Mouse (Mus musculus) B cell, adult 2 months (primary cell): ENCODE data around the gene Plcl2.
"Not testable (repeated sequence)": the region's sequence is repeated elsewhere in the genome, so short reads cannot be mapped to it uniquely, and the experiment has no call there.

Experiments
- DNase-seq, 2 experiments: peaks; one replicate each; pipeline ENCODE4 v3.0.0; 2022

The Plcl2 gene

DNA sequence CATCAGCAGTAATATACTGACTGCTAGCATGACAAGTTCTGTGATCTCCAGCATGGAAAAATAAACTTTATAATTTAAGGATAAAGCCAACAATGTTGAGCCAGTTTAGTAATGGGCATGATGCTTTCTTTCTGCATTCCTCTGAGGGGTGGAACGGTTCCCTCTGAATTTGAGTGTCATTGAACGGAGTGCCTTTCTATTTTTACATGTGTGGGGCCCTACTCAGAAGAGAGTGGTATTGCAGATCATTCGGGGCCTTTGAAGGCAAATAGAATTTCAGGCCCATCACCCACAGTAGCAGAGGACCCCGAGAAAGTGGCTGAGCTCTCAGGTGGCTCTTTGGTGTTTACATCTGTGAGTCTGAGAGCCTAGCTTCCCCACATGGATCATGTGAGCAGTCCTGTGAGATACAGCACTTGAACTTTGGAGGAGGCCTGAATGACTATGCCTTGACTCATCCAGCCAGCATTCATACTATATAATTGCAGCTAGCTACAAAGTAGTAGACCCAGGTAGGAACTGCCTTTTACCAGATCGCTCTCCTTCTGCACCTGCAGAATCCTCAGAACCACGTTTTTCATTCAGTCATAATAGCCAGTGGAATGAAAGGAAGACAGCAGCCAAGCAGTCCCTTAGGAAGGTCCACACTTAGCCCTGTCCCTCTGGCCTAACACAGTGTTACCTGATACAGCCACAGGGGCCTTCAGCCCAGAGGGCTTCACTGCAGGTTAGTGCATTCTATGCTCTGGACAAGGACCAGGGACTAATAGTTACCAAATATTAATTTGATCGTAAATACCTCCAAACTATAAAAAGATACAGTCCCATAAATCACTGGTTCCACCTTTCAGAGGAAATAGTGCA lies 125.0 kb downstream of the Plcl2 start:
- no peak for DNase-seq

DNA sequence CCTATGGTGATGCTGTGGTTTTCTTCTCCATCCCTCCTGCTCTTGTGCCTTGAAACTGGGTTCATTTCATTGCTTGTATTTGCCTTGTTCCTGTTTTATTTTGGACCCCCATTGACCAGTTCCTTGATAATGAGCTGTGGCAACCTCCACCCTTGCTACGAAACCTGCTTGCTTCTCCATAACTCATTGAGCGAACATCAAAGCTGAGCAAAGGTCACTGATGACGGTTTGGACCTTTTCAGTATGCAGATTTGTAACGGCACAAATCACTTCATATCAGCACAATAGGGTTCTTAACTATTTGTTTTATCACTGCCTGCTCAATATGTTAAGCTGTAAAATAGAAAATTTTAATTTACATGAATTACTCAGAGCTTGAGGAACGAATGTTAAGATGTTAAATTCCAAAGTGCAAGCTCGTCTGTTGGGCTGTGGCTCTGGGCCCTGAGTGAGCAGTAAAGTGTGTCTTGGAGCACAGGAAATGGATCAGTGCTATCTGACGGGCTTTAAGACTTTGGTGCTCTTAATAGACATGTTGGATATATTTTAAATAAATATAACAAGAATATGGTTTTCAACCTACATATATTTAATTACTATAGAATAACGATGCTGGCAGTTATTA lies 126.9 kb downstream of the Plcl2 start:
- no peak for DNase-seq

DNA sequence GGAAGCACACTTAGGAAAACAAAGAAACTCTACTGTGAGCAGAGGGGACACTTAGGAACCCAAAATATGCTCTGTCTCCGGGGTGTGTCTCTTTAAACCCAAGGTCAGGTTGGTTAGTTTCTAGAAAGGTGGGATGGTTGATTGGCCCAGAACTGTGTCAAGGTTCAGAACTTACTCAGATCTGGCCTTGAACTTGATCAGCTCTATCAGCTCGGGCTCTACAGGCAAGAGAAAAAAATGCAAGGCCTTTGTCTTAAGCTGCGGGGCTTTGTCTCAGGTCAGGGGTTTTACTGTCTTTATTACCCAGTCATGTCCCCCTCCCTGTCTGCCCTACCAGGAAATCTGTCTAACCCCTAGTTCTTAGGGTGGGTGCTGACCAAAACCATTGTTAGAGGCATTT lies 129.6 kb downstream of the Plcl2 start:
- DNase-seq, result no peak

DNA sequence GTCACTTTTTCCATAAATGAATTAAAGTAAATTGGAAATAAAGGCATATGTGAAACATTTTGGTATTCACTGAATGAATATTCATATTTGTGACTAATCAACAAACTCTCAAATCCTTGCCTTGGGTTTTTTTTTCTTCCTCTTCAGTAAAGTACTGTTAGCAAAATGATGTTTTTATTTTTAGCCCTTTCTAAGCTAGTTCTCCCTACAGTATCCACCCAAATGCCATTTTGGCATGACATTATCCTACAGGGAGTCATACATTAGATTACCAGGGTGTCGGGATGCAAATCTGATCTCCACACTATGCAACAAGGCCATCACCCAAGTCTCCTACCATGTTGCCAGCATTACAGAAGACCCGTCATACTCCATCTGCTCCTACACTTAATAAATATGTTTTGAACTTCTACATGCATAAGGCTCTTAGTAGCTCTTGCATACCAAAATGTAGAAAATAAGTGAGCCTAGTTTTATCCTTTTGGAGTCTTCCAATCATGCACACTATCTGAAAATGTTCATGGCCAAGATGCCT lies 131.9 kb downstream of the Plcl2 start:
- DNase-seq, result no peak

DNA sequence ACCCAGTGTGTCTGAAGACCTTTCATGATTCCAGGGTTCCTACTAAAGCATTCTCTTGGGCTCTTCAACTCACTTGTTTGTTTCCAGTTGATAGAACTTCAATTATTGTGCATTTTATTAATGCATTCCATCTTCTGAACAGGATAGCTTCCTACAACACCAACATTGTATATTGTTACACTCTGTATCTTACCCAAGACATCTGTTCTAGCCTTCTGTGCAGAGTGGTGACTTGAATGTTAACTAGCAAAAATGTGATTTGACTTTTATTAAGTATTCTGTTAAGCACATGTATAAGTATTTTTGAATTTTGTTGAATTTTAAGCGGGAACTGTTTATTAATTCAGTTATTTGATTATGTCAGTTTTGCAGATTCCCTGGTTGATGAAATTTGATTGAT lies 132.7 kb downstream of the Plcl2 start:
- DNase-seq, result no peak

DNA sequence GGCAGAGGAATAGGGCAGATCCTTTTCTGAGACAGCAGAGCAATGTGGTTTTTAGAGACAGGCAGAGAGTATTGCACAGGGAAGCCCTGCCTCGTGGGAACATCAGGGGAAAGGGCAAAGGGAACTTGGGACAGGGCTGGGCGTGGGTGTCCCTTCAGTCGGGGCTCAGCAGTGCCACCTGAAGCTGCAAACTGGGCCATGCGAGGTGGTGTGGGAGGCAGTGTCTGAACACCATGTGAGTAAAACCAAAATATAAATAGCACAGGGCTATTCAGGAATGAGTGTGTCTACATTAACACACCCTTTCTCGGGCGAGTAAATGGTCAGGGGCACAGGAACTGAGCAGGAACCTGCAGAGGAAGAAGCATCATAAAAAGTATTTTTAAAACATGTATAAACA lies 134.2 kb downstream of the Plcl2 start:
- DNase-seq, result no peak

DNA sequence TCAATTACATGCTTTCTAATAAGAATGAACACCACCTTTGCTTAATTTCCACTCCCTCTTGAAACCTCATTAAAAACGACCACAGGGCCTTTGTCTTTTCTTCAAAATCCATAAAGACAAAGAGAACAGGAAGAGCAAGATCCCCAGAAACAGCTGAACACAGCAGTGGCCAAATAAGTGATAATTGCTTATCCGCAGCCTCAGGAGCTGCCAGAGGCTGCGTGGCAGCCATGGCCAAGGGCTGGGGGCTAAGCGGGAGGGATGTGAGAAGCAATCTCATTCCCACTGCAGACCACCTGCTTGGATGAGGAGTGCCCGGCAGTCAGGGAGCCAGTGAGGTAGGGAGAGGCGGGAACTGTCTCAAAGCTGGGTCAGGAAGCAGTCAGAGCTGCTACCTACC lies 134.8 kb downstream of the Plcl2 start:
- no peak for DNase-seq

DNA sequence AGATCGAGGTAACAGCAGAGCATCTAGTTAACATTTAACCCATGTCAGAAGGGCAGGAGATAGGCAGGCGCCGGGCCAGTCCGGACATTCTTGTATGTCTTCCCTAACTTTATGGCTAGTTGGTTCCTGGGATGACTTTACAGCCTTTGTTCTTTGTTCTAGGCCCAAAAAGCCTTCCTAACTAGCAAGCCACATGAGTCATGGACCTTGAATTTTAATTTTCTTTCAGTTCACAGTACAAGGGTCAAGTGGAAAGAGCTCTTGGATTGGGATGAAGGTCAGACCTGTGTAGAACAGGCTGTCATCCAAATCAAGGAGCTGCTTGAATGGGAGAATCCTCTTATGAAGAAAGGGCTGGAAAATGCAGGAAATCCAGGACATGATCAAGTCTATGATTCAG lies 138.9 kb downstream of the Plcl2 start:
- not testable (repeated sequence) for DNase-seq

DNA sequence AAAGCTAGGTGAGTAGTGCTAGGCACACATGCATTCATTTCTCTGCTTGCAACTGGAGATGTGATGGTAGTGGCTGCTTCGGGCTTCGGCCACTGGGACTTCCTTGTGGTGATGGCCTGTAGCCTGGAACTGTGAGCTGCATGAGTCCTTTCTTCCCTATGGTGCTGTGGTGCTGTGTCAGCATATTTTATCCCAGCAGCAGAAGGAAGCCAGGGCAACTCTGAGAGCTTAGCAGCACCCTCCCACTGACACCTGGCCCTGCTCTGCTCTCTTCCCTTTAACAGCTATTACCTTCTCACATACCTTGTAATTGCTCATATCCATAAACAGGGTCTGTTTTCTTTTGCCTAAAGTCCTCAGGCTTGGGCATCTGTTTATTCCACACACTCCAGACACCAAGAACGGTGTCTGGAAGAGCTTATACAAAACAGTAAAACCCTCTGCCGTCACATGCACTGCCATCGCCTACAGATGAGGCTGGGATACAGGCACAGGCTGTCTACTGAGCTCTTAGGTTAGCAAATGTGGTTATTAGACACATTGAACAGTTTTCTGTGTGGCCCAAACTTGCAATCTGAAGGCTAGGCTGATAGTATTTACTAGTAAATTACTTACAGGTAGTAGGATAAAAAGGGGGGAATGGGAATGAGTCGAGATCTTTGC lies 139.7 kb downstream of the Plcl2 start:
- DNase-seq, result no peak

DNA sequence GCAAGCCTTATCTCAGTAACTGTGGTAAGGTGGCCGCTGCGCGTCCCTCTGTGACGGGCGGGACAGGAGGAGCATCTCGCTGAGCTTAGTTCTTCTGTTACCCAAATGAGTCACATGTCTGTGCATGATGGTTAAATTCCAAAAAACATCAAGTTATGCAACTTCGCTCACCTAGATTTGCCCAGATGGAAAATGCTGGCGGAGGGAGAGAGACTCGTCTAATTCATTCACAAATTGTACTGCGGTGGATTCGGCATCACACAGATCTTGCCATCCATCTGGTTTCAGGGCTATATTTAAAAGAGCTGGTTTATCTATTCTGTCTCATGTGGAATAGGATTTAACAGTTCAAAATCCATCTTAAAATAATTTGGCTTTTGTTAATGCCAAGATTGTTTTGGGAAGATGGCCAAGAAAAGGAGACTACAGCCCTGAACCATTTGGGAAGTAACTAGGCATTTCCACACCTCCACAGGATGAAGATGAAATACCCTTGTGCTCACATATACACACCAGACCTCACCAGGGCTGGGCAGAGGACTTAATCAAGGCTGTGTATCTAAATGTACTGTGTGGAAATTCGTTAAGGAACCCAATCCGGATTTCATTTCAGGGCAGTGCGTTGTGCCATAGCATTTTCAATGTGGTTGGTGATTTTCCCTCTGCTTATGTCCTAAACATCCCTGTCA lies 141.5 kb downstream of the Plcl2 start:
- DNase-seq, result no peak

DNA sequence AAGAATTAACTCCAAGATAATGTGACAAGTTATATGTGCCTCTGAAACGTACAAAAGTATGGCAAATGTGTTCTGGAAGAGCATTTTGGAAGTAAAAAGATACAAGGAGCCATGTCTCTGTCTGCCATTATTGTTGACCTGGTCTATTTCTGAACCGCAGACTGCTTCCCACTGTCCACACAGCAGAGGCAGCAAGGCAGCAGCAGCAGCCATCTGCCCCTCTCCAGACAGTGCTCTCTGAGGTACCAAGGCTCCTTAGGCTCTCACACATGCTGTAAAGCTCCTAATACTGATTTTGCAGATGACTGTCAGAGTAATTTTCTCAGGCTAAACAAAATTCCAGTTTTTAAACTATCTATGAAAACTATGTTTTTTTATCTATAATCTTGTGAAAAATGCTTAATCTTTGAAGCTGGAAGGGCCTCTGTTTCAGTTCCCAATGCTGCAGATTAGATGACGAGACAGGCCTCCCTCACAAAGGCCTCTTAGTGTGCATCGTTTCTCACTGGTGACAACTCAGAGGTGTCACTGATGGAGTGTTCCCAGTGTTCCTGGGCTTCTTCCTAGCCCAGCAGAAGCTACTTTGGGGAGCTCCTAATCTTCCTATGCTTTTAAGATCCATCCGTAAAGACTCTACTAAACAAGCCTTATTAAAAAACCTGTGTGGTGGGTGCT lies 145.7 kb downstream of the Plcl2 start:
- no peak for DNase-seq

DNA sequence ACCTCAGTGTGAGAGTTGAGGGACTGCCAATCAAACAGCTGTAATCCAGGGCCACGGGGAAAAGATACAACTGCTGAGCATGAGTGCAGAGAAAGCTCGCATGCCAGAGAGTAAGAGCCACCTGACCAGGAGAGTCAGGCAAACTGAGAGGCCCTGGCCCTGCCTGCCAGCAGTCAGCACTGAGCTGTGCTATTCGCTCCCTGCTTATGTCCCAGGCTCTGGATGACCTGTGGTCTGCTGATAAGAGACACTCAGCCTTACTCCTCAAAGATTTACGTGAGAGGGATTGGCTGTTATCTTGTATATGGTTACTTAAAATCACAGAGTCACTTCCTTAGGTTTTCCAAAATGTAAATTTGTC lies 146.2 kb downstream of the Plcl2 start:
- DNase-seq, result no peak

DNA sequence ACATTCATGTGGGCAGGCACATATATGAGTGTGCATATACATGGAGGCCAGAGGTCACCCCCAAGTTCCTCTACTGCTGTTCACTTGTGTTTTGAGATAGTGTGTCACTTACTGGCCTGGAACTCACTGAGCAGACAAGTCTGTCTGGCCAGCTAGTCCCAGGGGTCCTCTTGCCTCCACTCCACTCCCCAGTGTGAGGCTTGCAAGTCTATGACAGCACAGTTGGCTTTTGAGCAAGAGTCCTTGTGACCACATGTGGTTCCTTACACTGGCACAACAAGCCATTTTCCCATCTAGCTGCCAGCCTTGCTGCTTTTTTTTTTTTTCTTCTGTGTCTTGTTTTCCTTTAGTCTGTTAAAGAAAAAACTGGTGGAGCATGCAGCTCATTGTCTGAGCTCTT lies 148.1 kb downstream of the Plcl2 start:
- DNase-seq, result no peak

DNA sequence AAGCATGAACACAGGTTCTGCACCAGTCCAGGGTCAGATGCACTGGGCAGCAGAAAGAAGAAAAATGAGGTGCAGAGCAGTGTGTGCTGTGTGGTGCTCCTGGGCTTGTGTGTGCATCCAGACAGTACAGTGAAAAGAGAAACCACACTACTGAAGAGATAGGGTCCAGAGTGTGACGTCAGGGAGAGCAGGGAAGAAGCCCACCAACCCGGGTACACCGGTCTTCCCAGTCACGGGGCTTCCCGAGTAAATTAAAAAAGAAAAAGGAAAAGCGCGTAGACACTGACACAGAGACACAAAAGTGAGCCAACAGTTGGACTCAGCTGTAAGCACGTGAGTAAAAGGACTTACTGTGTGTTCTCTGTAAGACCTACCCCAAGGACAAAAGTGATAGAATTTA lies 149.7 kb downstream of the Plcl2 start:
- no peak for DNase-seq

DNA sequence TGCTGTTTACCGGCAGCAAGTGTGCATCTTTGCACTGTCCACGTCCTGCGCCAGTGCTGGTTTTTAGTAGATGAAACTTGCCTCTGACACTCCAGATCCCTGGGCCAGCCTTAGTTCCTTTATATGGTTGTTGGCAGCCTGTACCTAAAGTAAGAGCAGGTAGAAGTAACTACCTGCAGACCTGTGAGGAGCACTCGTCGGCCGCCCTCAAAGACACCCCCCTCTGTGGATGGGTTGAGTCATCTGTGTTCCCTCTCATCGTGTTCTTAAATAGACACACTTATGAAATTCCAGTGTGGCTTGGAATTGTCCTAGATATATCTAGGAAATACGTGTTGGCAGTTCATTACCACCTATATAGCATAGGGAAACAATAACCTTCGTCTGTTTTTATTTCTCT lies 158.4 kb downstream of the Plcl2 start:
- DNase-seq, result no peak

DNA sequence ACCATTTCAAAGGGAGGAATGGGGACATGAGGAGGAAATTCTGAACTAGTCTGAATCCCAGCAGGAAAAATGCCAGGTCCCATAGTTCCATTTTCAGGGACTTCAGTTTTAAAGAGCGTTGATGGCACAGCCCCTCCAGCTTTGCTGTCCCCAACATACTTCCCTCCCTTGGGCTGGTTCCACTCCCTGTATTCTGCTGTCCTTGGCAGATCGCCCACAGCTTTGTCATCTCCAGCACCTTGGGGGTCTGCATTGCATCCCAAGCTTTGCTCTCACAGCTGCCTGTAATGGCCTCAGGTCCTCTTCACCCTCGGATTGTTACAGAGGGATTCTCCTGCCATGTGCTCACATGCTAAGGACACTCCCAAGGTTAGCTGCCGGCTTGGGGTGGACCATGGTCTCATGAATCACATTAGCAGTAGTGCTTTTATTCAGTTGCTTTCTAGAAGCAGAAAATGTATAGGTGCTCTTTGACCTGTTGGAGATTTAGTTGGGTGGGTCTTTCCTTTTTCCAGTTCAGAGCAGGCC lies 159.5 kb downstream of the Plcl2 start:
- DNase-seq, result no peak

DNA sequence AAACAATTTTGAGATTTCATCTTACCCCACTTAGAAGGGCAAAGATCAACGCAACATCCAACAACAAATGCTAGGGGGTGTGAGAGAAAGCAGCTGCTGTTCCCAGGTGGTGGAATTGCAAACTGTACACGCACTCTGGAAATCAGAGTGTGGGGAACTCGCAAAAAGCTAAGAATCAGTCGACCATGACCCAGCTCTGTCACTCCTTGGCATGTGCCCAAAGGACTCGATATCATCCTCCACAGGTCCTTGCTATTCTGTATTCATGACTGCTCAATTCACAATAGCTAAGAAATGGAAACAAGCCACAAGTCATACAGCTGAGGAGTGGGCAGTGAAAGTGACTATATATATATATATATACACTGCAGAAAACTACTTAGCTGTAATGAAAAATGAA lies 162.2 kb downstream of the Plcl2 start:
- DNase-seq, result no peak

DNA sequence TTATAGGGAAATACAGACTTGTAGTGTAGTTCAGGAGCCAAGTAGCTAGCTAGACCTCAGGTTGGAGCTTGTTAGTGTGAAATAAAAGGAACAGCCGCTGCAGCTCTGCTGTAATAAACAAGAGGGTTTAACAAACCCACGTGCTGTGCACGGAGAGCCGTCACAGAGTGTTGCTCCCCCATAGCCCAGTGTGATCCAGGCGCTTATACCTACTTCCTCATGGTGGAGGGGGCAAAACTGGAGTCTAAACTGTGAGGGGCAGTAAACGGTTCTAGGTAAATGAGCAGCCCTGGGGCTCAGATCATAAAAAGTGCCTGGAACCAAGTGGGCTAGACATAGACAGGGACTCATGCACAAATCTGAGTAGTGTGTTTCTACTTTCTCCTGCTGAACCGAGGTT lies 165.4 kb downstream of the Plcl2 start:
- DNase-seq, result no peak

DNA sequence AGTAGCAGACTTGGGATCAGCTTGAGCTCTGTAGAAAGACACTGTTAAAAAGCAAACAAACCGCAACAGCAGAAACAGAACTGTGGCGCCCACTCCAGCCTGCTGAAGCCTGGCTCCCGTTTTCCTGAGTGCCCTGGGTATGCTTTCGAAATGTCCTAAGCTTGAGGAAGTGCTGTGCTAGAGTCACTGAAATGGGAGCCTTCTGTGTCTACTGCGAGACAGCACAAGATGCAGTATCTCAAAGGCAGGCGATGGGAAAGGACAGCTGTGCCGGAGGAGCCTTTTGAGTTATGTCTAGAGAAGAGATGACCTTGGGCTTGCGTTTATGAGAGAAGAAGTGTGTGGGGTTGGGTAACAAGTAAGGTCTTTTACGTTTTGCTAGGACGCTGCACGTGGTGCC lies 166.0 kb downstream of the Plcl2 start:
- no peak for DNase-seq

DNA sequence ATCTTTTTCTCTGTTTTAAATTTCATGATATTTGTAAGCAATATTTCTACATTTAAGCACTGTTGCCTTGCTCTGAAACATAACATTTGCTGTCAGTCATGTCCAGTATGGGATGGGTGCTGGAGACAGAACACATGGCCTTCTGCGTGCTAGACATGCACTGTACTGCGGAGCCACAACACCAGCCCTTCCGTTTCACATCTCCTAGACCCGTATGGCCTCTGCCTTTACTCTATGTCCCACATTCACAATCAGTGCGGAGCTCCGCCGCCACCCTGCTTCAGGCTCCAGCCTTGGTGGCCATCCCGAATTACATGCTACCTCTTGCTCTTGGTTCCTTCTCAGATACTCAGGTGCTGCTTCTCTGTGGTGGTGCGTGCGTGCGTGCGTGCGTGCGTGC lies 168.1 kb downstream of the Plcl2 start:
- no peak for DNase-seq

DNA sequence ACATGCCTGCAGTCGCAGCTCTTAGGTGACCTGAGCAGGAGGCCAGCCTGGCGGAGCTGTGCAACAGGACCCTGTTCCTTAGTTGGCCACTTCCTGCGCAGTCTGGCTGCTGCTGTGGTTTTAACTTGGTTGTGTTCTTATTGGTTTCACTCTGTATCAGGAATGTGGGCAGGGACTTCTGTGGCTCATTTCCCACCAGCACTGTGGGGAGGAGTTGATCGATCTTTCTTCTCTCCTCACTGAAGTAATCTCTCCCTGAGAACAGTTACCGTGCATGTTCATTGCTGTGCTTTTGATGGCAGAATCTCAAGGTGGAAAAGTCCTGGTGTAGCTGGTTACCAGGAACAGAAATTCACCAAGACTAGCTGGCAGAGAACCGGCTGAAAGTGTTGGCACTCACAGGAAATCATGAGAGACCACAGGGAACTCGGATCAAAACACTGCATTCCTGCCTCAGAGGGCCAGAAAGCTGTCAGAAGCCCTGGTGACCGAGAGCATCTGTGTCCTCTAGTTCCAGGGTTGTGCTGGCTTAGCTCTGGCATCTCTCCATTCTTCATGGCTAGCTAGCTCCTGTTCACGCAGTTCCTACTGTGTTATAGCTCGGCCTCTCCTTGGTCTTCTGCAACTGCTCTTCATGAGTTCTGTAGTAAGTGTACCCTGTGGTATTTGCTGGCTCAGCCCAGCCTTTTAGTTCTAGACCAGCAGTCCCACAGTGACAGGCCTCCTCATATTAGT lies 168.9 kb downstream of the Plcl2 start:
- DNase-seq, result no peak

DNA sequence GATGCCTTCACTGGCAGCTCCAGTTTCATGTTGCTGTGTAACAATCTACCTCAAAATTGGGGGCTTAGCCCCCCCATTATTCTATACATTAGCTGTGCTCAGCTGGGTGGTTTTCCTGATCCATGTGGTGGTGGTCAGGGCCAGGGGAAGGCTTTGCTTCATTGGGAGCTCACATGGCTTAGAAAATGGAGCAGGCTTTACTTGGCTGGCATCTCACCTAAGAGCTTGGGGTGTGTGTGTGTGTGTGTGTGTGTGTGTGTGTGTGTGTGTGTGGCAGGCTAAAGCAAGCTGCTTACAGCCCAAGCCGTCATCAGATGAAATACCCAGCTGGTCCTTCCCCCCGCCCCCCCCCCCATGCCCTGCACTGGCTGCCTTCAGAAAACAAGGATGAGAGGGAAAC lies 169.5 kb downstream of the Plcl2 start:
- no peak for DNase-seq
